Mouse (Mus musculus): Measurements from ENCODE around the gene Fam161b.
"Not testable (repeated sequence)": the region's sequence is repeated elsewhere in the genome, so short reads cannot be mapped to it uniquely, and the experiment has no call there.

The Fam161b gene

GRCm38 (mm10) chr12:84373831-84374481 lies 12.3 kb upstream of the Fam161b start:
- DNase-seq = no peak

- no peak for DNase-seq
Measured at GRCm38 (mm10) chr12:84371647-84372046, 10.0 kb upstream of the Fam161b start.

- no peak for DNase-seq
Measured at GRCm38 (mm10) chr12:84366971-84367370, 5.3 kb upstream of the Fam161b start.

GRCm38 (mm10) chr12:84365137-84365536 lies 3.5 kb upstream of the Fam161b start:
- no peak for DNase-seq

- DNase-seq = no peak
Measured at GRCm38 (mm10) chr12:84364291-84364690, 2.7 kb upstream of the Fam161b start.

DNA sequence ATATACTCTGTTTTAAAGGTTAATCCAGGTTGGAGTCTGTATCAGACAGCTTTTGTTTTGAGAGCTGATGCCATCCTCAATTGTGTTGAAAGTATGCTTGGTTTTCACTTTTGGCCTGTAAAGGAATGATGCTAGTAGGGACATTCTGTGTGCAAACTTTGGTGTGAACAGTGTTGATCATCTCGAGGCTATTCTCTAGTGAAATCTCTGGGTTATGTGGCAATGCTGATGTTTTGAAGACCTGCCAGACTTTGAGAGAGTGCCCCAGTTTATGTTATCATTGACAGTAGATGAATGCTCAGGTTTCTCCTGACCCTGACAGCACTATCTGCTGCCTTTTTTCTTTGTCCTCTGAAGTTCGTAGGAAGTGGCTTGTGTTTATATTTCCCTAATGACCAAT lies 1.2 kb upstream of the Fam161b start:
- no peak for DNase-seq

GRCm38 (mm10) chr12:84358699-84359098 lies 2.9 kb downstream of the Fam161b start:
- not testable (repeated sequence) for DNase-seq

DNA sequence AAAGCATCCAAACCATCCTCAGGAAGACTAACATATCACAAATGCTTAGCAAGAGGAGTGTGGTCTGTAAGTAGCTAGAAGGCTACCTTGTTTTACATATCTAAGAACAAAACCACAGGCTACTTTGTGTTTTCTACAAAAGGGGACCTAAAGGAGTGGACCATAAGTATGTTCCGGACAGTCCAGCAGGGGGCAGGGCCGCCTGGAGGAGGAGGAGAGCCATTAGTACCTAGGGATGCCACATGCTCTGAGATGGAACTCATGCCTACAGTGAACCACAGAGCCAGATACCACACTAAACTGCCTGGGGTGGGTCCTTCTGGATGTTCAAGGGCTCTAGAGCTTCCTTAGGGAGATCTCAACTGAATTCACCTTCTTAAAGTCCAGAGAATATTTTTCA lies 14.4 kb downstream of the Fam161b start:
- no peak for DNase-seq

GRCm38 (mm10) chr12:84336963-84337625 lies 24.5 kb downstream of the Fam161b start:
- no peak for DNase-seq

DNA sequence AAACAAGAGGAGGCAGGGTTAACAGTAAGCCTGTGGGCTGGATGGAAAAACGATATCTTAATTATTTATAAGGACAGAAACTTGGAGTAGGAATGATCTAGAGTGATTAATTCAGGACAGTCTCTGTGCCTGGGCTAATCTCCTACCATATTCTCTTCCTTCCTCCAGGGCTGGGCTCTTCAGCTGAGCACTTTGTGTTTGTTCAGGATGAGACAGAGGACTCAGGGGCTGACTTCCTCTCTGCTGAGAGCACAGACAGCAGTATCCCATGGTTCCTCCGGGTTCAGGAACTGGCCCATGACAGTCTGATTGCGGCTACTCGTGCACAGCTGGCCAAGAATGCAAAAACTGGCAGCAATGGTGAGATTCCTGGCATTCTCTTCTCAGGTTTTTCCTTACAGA lies 34.5 kb downstream of the Fam161b start:
- DNase-seq = no peak

GRCm38 (mm10) chr12:84316721-84317621 lies 44.7 kb downstream of the Fam161b start, which contains the start of gene Zfp410:
TSS of gene Zfp410 (plus strand) at chr12:84316852.
- peak; percentile 86 for DNase-seq

DNA sequence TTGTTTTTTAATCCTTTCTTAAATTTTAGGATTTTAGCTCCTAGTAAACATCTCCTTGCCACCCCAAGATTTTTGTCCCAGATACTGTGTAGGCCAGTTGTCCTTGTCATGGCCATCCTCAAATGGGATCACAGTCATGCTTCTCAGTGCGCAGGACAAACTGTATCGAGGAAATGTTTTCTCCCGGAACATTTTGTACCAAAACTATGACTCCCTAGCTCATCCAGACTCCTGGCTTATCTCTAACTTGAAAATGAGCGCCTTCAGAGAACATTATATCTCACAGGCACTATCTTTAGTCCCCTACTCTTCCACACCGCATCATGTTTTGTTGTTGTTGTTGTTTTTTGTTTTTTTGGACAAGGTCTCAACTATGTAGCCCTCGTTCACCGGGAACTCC lies 45.6 kb downstream of the Fam161b start:
- no peak for DNase-seq

DNA sequence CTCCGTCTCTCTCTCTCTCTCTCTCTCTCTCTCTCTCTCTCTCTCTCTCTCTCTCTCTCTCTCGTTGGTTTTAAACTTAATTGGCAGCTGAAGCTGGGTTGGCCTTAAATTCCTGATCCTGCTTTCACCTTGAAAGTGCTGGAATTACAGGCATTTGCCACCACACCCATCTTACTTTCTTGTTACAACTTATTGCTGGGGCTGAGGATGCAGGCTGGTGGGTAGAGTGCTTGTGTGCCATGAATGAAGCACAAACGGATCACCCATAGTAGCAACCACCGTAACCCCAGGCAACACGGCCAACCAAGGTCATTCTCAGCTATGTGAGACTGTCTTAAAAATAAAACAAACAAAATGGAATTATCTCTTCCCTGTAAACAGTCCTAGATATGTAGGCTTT lies 50.3 kb downstream of the Fam161b start:
- no peak for DNase-seq

DNA sequence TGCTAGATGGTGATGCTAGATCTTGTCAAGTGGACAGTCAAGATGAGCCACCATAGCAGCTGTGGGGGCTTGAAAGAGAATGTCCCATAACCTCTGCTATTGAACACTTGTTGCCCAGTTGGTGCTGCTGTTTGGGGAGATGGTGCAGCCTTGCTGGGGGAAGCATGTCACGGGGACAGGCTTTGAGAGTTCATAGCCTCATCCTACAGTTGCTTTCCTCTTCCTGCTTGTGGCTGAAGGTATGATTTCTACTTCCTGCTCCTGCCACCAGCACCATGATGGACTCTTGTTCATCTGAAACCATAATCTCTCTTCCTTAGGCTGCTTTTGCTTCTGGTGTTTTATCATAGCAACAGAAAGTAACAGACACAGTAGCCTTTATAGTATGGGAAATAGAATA lies 57.1 kb downstream of the Fam161b start:
- no peak for DNase-seq

DNA sequence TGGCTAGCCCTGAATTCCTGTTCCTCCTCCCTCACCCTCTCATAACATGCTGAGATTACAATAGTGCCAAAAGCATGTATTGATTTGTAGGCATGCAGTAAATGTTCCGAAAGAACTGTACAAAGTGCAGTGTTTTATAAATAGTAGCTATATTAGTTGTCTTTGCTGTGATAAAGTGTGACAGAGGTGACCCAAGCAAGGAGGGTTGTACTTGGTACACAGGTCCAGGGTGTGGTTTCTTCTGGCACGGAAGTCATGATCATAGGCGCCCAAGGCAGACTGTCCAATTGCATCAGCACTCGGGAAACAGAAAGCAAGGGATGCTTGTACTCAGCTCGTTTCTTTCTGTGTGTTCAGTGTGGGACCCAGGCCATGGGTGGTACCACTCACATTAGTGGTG lies 57.5 kb downstream of the Fam161b start:
- DNase-seq = no peak

GRCm38 (mm10) chr12:84299265-84299664 lies 62.4 kb downstream of the Fam161b start:
- DNase-seq = no peak

DNA sequence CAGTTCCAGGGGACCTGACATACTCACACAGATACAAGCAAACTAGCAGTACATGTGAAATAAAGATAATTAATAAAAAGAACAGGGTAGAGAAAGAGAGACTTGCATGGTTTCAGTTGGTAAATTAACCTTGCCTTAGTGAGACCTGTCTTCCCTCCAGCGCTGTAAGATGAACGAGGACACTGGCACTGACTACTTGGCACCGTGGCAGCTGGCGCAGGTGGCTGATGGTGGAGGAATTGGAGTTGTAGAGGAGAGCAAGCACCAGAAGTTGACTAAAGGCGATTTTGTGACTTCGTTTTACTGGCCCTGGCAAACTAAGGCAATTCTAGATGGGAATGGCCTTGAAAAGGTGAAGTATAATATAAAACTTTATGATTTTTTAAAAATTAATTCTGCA lies 63.8 kb downstream of the Fam161b start:
- DNase-seq = no peak

Measured in thymus, postnatal 25 days (tissue).